Mouse (Mus musculus): ENCODE measurements around the gene Phc1.
A peak's percentile ranks its signal among the peaks of the same experiment; 100 is the strongest.
"Not testable (repeated sequence)": the region's sequence is repeated elsewhere in the genome, so short reads cannot be mapped to it uniquely, and the experiment has no call there.

The Phc1 gene

DNA sequence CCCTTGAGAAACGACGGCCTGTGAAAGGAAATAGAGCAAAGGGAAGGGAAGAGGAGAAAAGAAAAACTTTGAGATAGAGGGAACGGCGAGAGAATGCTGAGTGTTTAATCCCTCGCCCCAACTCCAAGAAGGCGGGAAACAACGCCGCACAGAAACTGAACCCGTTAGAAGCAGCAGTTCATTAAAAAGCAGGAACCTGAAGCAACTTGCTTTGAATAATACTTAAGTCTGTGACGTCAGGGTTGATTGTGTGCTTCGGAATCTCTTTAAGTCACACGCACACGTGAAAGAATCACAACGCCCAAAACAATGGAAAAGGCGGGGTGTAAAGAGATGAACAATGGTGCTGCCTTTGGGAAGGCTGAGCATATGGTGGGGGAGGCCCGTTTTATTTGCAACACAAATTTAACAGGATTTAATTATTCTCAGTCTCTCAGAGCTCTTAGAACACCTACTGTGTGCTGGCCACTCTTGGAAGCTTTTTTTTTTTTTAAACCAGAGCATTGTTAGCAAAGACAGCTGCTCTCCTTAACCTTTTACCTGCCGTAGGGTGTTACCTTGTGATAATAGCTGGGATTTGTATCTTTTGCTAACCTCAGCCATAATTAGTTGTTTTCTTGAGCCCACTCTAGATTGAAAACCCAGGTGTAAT, at the start of gene Phc1:
Phc1 (minus strand) TSS at position 213 of the 652 bp plus-strand sequence.
- peak; percentile 51 for DNase-seq (ENCODE audit: low read depth)

GRCm38 (mm10) chr6:122389986-122390385, 49.6 kb upstream of the Phc1 start:
- not testable (repeated sequence) for DNase-seq (ENCODE audit: low read depth)

- not testable (repeated sequence) for DNase-seq (ENCODE audit: low read depth)
Measured at GRCm38 (mm10) chr6:122387177-122388028, 47.0 kb upstream of the Phc1 start.

DNA sequence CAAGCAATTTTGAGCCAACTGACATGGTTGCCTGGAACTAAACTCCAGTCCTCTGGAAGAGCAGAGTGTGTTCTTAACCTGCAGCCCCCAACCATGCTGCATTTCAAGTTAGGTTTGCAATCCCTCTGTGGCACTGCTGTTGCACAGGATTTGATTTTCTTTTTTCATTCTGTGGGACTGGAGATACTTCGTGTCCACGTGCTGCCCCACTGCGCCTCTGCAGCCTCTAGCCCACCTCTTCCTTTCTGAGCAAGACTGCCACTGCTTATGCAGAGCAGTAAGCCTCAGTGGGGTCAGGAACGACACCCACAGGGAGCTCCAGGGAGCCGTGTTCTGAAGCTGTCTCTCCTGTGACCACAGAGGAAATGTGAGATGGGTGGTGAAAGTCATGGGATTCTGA, 45.4 kb upstream of the Phc1 start:
- no peak for DNase-seq (ENCODE audit: low read depth)

GRCm38 (mm10) chr6:122384886-122385285, 44.5 kb upstream of the Phc1 start:
- DNase-seq (ENCODE audit: low read depth) = no peak

- no peak for DNase-seq (ENCODE audit: low read depth)
Measured at GRCm38 (mm10) chr6:122383211-122383610, 42.9 kb upstream of the Phc1 start.

GRCm38 (mm10) chr6:122382046-122382445, 41.7 kb upstream of the Phc1 start:
- DNase-seq (ENCODE audit: low read depth) = no peak

DNA sequence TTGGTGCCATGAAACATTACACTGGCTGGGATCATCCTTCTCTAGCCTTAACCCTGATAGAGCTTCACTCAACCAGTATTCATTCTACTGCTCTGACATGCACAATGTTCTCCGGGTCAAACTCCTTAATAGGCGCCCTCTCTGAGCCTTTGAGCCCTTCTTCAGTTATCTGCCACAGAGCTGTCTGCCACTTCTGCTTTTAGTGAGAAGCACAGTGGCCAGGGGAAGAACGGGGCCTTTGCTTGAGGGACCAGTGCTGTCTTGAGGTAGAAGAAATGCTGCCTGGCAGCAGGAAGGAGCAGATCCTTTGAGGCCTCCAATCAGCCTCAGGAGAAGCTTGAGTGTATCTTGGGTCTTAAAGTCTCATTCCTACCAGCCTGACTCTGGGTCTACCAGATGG, 27.9 kb upstream of the Phc1 start:
- no peak for DNase-seq (ENCODE audit: low read depth)

- no peak for DNase-seq (ENCODE audit: low read depth)
Measured at GRCm38 (mm10) chr6:122366976-122367375, 26.6 kb upstream of the Phc1 start.

GRCm38 (mm10) chr6:122366287-122366686, 25.9 kb upstream of the Phc1 start:
- no peak for DNase-seq (ENCODE audit: low read depth)

GRCm38 (mm10) chr6:122365706-122366105, 25.3 kb upstream of the Phc1 start:
- no peak for DNase-seq (ENCODE audit: low read depth)

DNA sequence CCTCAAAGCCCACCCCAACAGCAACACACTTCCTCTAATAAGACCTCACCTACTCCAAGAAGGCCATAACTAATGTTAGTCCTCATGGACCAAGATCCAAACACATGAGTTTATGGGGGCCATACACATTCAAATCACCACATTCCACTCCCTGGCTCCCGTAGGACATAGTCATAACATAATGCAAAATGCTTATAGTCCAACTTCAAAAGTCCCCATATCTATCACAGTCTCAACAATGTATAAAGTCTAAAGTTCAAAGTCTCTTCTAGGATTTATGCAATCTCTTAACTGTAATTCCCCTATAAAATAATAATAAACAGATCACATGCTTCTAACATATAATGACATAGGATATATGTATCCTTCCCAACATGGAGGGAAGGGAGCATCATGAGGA, 16.7 kb upstream of the Phc1 start:
- DNase-seq (ENCODE audit: low read depth) = no peak

DNA sequence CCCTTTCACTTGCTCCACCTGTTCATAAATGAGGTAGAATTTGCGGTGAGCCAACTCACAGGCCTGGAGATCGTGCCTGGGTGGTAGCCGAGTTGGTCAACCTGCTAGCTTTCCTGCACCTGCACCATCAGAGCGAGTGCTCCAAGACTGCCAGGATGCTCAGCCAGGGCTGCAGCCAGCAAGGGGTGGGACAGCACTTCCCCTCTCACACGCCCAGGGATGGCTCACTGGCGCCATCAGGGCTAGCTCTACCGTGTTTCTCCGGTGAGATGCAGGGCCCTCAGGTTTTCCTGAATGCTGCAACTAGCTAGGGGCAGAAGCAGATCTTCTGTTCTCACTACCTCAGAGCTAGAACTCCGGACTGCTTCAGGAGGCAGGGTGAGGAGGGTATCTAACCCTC, 15.5 kb upstream of the Phc1 start:
- no peak for DNase-seq (ENCODE audit: low read depth)

DNA sequence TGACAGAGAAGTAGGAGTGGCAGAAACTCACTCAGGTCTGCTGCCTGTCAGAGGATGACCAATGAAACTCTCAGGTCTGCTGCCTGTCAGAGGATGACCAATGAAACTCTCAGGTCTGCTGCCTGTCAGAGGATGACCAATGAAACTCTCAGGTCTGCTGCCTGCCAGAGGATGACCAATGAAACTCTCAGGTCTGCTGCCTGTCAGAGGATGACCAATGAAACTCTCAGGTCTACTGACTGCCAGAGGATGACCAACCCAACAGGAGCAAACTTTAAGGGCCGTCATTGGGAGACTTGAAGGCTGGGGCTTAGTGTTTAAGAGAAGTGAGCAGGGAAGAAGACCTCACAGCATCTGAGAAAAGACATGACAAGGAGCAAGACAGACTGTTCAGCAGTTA, 7.0 kb upstream of the Phc1 start:
- not testable (repeated sequence) for DNase-seq (ENCODE audit: low read depth)

- DNase-seq (ENCODE audit: low read depth) = no peak
Measured at GRCm38 (mm10) chr6:122346399-122346798, 6.0 kb upstream of the Phc1 start.

GRCm38 (mm10) chr6:122345731-122346130, 5.4 kb upstream of the Phc1 start:
- no peak for DNase-seq (ENCODE audit: low read depth)

DNA sequence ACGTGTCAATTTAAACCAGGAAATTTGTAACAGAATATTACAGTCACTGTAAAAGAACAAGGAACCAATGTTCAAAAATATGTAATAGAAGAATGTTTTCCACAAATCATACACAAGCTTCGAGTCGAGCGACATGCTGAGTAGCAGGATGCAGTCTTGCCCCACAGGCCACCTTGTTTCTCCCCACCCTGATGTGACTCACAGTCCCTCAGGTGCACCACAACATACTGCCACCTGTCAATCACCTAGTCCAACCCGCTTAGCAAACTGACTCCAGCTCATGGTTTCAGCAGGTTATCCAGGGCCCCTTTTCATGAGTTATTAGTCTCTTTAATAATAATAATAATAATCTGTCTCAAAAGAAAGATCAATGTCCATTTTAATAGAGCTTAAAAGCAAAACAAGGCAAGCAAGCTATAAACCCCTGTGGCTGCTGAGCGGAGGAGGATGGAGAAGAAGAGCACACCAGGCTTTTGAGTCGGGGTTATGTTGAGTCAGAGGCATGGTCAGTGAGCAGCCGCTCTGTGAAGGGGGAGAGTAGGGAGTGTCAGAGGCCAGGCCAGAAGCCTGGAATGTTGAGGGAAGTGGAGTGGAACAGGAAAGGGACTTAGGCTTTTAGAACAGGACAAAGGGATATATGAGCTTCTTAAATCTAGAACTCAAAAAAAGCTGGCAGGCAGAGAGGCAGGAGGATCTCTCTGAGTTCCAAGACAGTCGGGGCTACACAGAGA, 4.2 kb upstream of the Phc1 start:
- DNase-seq (ENCODE audit: low read depth) = no peak

DNA sequence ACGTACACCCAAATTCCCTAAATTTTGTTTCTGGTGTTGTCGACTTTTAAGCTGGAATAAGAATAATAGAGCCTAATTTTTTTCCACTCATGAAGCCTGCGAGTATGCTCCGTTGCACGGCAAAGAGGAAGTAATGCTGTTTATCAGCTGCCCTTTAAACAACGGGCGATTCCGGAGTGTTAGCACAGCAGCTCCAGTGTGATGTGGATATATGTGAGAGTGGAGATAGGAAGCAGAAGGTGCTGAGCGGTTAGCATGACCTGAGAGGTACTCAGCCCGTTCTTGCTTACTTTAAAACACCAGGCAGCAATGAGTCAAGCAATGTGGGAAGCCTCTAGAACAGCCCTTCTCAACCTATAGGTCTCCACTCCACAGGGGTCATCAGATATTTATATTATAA, 3.4 kb upstream of the Phc1 start:
- peak; percentile 15 for DNase-seq (ENCODE audit: low read depth)

GRCm38 (mm10) chr6:122342125-122342524, 1.8 kb upstream of the Phc1 start:
- no peak for DNase-seq (ENCODE audit: low read depth)

GRCm38 (mm10) chr6:122341038-122341810, 863 bp upstream of the Phc1 start:
- no peak for DNase-seq (ENCODE audit: low read depth)

DNA sequence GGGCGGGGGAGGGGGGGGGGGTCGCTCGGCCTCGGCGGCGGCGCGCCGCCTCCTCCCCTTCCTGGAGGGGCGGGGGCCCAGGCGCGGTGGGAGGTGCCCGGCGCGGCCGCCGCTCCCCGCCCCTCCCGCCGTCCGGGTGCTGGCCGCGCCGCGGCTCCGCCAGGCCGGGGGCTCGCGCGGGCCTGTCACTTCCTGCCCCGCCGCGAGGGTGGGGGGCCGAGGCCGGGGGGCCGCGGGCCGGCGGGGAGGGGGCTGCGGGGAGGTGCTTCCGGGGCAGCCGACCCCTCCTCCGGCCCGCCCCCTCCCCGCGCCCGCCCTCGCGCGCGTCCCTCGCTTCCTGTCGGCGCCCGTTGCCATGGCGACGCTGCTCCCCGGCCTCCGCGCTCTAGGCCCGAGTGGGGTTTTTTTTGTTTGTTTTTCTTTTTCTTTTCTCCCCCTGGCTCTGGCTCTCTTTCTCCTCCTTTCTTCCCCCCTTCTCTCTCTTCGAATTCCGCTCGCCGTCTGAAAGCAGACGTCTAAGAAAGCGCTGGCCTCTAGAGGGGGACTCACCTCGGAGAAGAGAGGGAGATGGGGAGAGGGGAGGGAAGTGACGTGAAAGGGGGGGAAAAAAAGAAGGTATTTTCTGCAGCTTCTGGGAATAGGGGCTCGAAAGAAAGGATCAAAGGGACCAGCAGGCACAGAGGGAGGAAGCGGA, 566 bp downstream of the Phc1 start:
- DNase-seq (ENCODE audit: low read depth) = peak; percentile 71
